Mouse (Mus musculus): Measurements from ENCODE around the gene Eif2ak1. TPM values are rescaled to one million over a fixed set of nuclear protein-coding genes. Genes with fewer than 3 reads are reported as not detected.
A peak's percentile ranks its signal among the peaks of the same experiment; 100 is the strongest.

Eif2ak1 gene
- polyA plus RNA-seq, 1 experiment from 2014 or later: 47.5 TPM

DNA sequence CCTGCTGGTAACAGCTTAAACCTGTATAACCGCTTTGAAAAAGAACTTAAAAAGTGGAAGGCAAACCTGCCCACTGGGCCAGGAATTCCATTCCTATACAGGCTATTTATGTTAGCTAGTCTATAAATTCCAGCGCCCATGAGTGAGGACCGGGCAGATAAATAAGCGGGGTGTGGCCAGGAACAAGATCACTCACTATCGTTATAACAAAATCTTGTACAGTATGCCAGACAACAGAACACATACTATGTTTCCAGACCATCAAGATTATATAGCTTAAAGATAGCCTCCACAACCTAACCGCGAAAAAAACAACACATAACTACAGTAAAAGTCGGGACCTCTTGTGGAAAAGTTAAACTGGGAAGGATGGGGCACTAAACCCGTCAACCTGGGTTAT, 91.3 kb downstream of the Eif2ak1 start:
- Histone ChIP-seq H3K9me3 (no peaks in the 10 kb centered on the region), H3K4me3 (peak overlapping the region; percentile 53), H3K4me2 (replicated peaks) (peak overlapping the region; percentile 63), H3K27ac (replicated peaks) (peak overlapping the region; percentile 91), H3K36me3 (peaks cover 21% of the 10 kb centered on the region), H3K4me1 (peaks cover 23% of the 10 kb centered on the region), H3K9ac (replicated peaks) (peak overlapping the region; percentile 63), H3K27me3 (no peaks in the 10 kb centered on the region)
- 2% methylated on average over 9 of the region's 9 CpGs for WGBS
- ATAC-seq (replicated peaks): no peak; the same call in 1 of the 2 replicates

DNA sequence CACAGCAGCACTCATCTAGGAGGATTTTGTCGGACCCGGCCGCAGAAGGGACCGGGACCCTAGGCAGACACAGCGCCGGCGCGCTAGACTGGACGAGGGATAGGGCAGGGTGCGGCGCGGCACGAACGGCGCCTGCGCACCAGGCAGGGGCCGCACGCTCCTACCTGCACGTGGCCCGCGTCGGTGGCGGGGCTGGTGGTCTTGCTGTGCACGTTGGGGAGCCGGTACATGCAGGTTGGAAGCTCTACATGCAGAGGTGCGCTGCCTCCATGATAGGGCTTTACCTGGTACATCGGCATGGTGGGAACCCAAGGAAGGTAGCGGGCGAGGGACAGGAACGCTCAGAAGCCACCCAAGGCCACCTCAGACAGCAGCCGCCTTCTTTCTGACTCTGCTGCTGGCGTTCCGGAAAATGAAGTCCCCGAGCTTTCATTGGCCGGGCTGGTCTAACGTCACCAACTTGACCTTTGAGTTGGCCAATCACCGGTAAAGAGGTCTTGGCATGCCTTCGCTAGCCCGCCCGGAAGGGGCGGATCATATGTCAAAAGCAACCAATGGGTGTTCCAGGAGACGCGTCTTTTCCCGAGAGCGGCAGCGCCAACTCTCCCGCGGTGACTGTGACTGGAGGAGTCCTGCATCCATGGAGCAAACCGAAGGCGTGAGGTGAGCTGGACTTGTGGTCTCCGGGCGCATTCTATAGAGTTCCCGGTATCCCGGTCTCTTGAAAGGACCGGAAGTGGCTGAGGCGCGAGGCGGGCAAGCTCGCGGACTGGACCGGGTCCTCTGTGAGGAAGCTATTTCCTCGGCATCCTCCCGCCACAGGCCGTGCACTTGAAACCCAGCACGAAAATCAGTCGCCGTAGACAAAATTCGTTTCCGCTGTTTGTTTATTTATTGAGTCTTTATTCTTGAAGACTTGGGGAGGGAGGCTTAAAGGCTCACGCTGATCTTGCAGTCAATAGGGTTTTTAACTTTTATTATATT, 92.1 kb downstream of the Eif2ak1 start, which contains the start of the genes Aimp2 and Pms2:
TSS of gene Aimp2 (minus strand) at position 431 of the 984 bp plus-strand sequence.
TSS of gene Pms2 (plus strand) at position 548 of the 984 bp plus-strand sequence.
- peaks cover 23% of the 10 kb centered on the region for H3K4me1 ChIP-seq
- WGBS: under 1% methylated on average over 70 of the region's 70 CpGs
- no peaks in the 10 kb centered on the region for H3K9me3 ChIP-seq
- H3K9ac ChIP-seq (replicated peaks): peak within 1 kb of the TSS; percentile 63
- ATAC-seq (replicated peaks): peak; percentile 100
- no peaks in the 10 kb centered on the region for H3K27me3 ChIP-seq
- H3K4me3 ChIP-seq: peak within 1 kb of the TSS; percentile 53
- H3K4me2 ChIP-seq (replicated peaks): peak within 1 kb of the TSS; percentile 63
- peaks cover 20% of the 10 kb centered on the region for H3K36me3 ChIP-seq
- H3K27ac ChIP-seq (replicated peaks): peak within 1 kb of the TSS; percentile 91

DNA sequence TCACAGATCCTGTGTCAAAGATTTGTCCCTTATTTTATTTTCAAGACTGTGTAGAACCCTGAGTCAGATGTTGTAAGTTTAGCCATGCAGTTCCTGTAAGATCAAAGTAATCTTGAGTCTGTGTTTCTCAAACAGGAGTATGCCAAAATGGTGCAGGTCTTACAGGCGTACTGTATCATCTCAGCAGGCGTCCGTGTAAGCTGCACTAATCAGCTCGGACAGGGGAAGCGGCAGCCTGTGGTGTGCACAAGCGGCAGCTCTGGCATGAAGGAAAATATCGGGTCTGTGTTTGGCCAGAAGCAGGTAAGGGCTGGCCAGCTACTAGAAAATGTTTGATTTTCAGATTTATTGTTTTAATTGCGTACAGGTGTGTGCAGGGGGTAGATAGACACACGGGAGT, 98.6 kb downstream of the Eif2ak1 start:
- 90% methylated on average over 9 of the region's 9 CpGs for WGBS
- H3K27me3 ChIP-seq: no peaks in the 10 kb centered on the region
- no peaks in the 10 kb centered on the region for H3K9me3 ChIP-seq
- ATAC-seq (replicated peaks): no peak
- H3K9ac ChIP-seq (replicated peaks): no peak overlapping the region
- H3K4me2 ChIP-seq (replicated peaks): no peak overlapping the region
- no peak overlapping the region for H3K27ac ChIP-seq (replicated peaks)
- H3K4me3 ChIP-seq: no peak overlapping the region
- peaks cover under 1% of the 10 kb centered on the region for H3K4me1 ChIP-seq
- peaks cover 53% of the 10 kb centered on the region for H3K36me3 ChIP-seq

DNA sequence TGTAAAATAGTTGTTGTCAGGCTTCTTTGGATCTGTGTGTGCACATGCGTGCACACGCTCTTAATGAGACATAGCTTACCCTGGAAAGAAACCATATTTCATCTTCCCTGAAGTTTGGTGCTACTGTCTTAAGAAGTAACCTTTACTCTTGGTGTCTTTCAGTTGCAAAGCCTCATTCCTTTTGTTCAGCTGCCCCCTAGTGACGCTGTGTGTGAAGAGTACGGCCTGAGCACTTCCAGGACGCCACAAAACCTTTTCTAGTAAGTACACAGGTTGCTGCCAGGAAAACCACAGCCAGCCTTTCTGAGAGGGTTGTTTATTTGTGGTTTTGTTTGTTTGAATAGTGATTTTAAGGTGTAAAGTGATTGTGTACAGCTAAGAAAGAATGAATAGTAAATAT, 99.8 kb downstream of the Eif2ak1 start:
- Histone ChIP-seq H3K9me3 (no peaks in the 10 kb centered on the region), H3K4me2 (replicated peaks) (no peak overlapping the region), H3K27ac (replicated peaks) (no peak overlapping the region), H3K4me1 (no peaks in the 10 kb centered on the region), H3K4me3 (no peak overlapping the region), H3K36me3 (peaks cover 62% of the 10 kb centered on the region), H3K9ac (replicated peaks) (no peak overlapping the region), H3K27me3 (no peaks in the 10 kb centered on the region)
- WGBS: 51% methylated on average over 5 of the region's 5 CpGs
- no peak for ATAC-seq (replicated peaks)

DNA sequence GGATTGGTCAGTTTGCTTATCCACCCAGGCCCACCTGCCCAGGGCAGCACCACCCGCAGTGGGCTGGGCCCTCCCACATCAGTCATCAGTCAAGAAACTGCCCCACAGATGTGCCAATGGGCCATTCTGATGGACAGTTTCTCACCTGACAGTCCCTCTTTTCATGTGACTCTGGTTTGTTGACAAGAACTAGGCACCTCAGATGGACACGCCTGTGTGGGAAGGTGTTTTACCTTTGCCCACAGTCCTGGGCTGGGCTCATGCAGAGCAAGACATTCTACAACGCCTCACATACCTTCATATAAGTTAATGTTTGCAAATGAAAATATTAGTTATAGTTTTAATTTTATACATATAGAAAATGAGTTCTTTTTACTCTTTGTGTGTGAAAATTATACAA, 100.5 kb downstream of the Eif2ak1 start:
- Histone ChIP-seq H3K9ac (replicated peaks) (no peak overlapping the region), H3K4me2 (replicated peaks) (no peak overlapping the region), H3K27me3 (no peaks in the 10 kb centered on the region), H3K4me3 (no peak overlapping the region), H3K36me3 (peaks cover 65% of the 10 kb centered on the region), H3K9me3 (no peaks in the 10 kb centered on the region), H3K4me1 (no peaks in the 10 kb centered on the region), H3K27ac (replicated peaks) (no peak overlapping the region)
- WGBS: 96% methylated on average over 3 of the region's 3 CpGs
- ATAC-seq (replicated peaks): no peak

DNA sequence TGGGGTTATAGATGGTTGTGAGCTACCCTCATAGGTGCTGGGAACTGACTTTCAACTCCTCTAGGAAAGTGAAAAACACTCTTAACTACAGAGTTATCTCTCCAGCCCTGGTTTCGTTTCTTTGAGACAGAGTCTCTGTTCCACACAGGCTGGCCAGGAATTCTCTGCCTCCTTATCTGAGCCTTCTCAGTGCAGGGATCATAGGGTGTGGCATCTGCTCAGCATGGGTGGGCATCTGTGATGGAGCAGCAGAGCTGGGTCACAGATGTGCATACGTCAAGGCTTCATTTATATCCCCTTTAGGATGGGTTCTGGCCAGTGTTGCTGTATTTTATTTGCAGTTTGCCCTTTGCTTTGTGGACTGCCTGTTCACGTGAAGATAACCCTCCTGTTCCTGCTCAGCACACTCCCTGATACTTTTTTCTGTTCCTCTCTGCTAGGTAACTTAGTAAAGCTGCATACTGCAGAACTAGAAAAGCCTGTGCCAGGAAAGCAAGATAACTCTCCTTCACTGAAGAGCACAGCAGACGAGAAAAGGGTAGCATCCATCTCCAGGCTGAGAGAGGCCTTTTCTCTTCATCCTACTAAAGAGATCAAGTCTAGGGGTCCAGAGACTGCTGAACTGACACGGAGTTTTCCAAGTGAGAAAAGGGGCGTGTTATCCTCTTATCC, 107.3 kb downstream of the Eif2ak1 start:
- H3K4me1 ChIP-seq: no peaks in the 10 kb centered on the region
- no peak overlapping the region for H3K9ac ChIP-seq (replicated peaks)
- H3K4me3 ChIP-seq: no peak overlapping the region
- no peaks in the 10 kb centered on the region for H3K27me3 ChIP-seq
- no peak overlapping the region for H3K4me2 ChIP-seq (replicated peaks)
- H3K27ac ChIP-seq (replicated peaks): no peak overlapping the region
- 93% methylated on average over 6 of the region's 6 CpGs for WGBS
- ATAC-seq (replicated peaks): no peak
- H3K36me3 ChIP-seq: peaks cover 76% of the 10 kb centered on the region
- H3K9me3 ChIP-seq: no peaks in the 10 kb centered on the region

DNA sequence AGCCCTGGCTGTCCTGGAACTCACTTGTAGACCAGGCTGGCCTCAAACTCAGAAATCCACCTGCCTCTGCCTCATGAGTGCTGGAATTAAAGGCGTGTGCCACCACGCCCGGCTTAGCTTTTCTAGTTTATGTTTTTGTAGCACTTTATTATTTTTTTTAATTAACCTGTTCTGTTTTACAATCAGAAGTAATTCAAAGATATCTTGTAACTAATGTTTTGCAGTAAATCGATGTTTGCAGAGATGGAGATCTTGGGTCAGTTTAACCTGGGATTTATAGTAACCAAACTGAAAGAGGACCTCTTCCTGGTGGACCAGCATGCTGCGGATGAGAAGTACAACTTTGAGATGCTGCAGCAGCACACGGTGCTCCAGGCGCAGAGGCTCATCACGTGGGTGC, 110.3 kb downstream of the Eif2ak1 start, which contains the start of gene Gm42421:
TSS of gene Gm42421 (plus strand) at position 301 of the 400 bp plus-strand sequence.
- peaks cover 75% of the 10 kb centered on the region for H3K36me3 ChIP-seq
- 93% methylated on average over 8 of the region's 8 CpGs for WGBS
- no peak within 1 kb of the TSS for H3K4me3 ChIP-seq
- H3K9me3 ChIP-seq: no peaks in the 10 kb centered on the region
- peaks cover 2% of the 10 kb centered on the region; the same call in 1 of the 2 replicates for H3K4me1 ChIP-seq
- H3K4me2 ChIP-seq (replicated peaks): no peak within 1 kb of the TSS
- no peaks in the 10 kb centered on the region for H3K27me3 ChIP-seq
- no peak within 1 kb of the TSS for H3K9ac ChIP-seq (replicated peaks)
- ATAC-seq (replicated peaks): no peak
- H3K27ac ChIP-seq (replicated peaks): no peak within 1 kb of the TSS

DNA sequence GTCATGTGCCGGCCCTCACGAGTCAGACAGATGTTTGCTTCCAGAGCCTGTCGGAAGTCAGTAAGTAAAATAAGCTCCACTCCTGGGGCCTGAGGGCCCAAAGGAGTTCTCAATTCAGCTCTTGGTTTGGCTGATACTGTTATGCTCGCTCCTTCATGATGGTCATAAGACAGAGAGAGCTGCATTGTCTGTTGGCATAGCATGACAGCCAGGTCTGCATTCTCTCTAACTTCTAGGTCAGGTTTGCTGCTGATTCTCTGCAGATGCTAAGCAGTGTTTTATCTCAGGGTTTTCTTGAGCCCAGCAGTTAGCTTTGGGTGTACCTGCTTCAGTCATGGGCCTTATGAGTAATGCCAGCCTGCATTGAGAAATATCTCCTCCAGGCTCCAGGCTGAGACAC, 111.7 kb downstream of the Eif2ak1 start:
- Histone ChIP-seq H3K4me2 (replicated peaks) (no peak overlapping the region), H3K9ac (replicated peaks) (no peak overlapping the region), H3K36me3 (peaks cover 65% of the 10 kb centered on the region), H3K27me3 (no peaks in the 10 kb centered on the region), H3K4me3 (no peak overlapping the region), H3K27ac (replicated peaks) (no peak overlapping the region), H3K4me1 (peaks cover 3% of the 10 kb centered on the region; the same call in 1 of the 2 replicates), H3K9me3 (no peaks in the 10 kb centered on the region)
- 96% methylated on average over 4 of the region's 4 CpGs for WGBS
- no peak for ATAC-seq (replicated peaks)

DNA sequence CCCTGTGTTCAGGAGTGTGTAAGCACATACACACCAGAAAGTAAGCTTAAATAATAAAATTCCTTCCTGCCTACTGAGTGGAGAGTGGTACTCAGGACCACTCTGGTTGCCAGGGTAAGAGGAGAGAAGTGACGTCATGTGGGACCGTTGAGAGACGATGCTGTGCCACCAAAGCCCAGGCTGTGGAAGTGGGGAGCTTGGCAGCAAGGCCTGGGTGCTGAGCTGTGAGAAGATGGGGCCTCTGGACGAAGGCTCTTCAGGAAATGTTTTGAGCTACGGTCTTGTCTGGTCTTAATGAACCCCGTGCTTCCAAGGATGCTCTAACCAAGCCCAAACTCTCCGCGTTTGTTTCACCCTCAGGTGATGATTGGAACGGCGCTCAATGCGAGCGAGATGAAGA, 113.1 kb downstream of the Eif2ak1 start:
- Histone ChIP-seq H3K27me3 (no peaks in the 10 kb centered on the region), H3K4me2 (replicated peaks) (no peak overlapping the region), H3K9ac (replicated peaks) (no peak overlapping the region), H3K36me3 (peaks cover 51% of the 10 kb centered on the region), H3K27ac (replicated peaks) (no peak overlapping the region), H3K9me3 (no peaks in the 10 kb centered on the region), H3K4me3 (no peak overlapping the region), H3K4me1 (peaks cover 3% of the 10 kb centered on the region; the same call in 1 of the 2 replicates)
- 94% methylated on average over 12 of the region's 12 CpGs for WGBS
- ATAC-seq (replicated peaks): no peak

DNA sequence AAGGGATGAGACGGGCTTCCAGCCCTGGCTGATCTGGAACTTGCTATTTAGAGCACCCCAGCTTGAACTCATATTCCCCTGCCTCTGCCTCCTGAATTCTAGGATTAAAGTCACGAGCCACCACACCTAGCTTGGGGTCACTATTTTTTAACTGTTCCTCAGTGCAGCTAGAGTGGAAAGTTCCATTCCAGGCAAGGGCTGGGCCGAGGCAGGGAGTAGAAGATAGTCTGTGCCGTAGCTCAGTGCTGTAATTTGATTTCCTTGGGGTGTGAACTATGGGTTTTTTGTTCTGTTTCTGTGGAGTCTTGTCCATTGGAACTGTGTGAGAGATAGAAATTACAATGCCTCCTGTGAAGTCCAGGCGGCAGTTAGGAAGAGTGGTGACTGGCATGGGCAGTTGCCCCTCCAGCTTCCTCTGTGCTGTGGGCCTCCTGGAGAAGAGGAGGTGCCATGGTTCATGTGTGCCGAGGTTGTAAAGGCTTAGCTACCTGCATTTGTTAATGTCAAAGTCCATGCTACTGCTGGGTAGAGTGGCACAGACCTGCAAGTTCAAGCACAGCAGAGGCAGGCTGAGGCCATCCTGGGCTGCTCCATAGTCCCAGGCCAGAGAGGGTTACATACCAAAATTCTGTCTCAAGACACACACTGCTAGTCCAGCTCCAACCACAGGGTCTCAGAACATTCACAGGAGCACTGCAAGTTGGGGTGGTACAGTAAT, 114.4 kb downstream of the Eif2ak1 start:
- H3K4me1 ChIP-seq: peaks cover 3% of the 10 kb centered on the region; the same call in 1 of the 2 replicates
- H3K4me3 ChIP-seq: no peak overlapping the region
- H3K27me3 ChIP-seq: no peaks in the 10 kb centered on the region
- no peak overlapping the region for H3K27ac ChIP-seq (replicated peaks)
- no peak overlapping the region for H3K9ac ChIP-seq (replicated peaks)
- H3K36me3 ChIP-seq: peaks cover 39% of the 10 kb centered on the region
- 83% methylated on average over 6 of the region's 6 CpGs for WGBS
- H3K4me2 ChIP-seq (replicated peaks): no peak overlapping the region
- H3K9me3 ChIP-seq: no peaks in the 10 kb centered on the region
- no peak for ATAC-seq (replicated peaks)

DNA sequence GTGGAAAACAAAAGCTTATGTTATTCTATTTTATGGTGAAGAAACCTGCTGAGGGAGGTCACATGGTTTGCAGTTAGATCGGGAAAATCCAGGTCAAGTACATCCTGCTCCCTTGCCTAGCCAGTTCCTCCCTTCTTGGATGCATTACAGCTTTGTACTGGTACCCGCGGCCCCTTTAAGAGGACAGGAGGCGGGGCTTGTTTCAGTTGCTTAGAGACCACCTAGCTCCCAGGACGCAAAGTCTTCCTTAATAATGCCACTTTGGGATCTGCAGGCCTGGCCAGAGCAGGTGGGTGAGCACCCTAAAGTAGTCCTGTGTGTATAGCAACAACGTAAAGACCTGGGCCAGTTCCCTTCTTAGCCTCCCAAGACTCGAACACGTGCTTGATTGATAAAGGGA, 115.2 kb downstream of the Eif2ak1 start, which contains the start of gene Rsph10b:
TSS of gene Rsph10b (plus strand) at position 205 of the 400 bp plus-strand sequence.
- Histone ChIP-seq H3K9me3 (no peaks in the 10 kb centered on the region), H3K4me2 (replicated peaks) (peak within 1 kb of the TSS; percentile 12; the same call in 1 of the 2 replicates), H3K4me3 (peak within 1 kb of the TSS; percentile 7; the same call in 1 of the 2 replicates), H3K9ac (replicated peaks) (no peak within 1 kb of the TSS), H3K4me1 (peaks cover 3% of the 10 kb centered on the region; the same call in 1 of the 2 replicates), H3K27ac (replicated peaks) (no peak within 1 kb of the TSS), H3K27me3 (no peaks in the 10 kb centered on the region), H3K36me3 (peaks cover 39% of the 10 kb centered on the region)
- 12% methylated on average over 8 of the region's 8 CpGs for WGBS
- ATAC-seq (replicated peaks): no peak
